Mouse (Mus musculus) 3T3-L1 (cell line): Measurements from ENCODE around the gene Tcp10a.
"Not testable (repeated sequence)": the region's sequence is repeated elsewhere in the genome, so short reads cannot be mapped to it uniquely, and the experiment has no call there.

Experiments
- DNase-seq: peaks from one replicate; pipeline ENCODE4 v3.0.0-alpha.2; 2015; ENCODE audit warnings: low read depth, low spot score

The Tcp10a gene

GRCm38 (mm10) chr17:7324346-7324745 is at the start of gene Tcp10a:
TSS of gene Tcp10a (plus strand) at chr17:7324646.
- DNase-seq: not testable (repeated sequence)

GRCm38 (mm10) chr17:7278702-7279242 is 45.7 kb upstream of the Tcp10a start:
- DNase-seq: no peak

GRCm38 (mm10) chr17:7279251-7279650 is 45.2 kb upstream of the Tcp10a start:
- no peak for DNase-seq

GRCm38 (mm10) chr17:7284297-7284910 is 40.0 kb upstream of the Tcp10a start:
- peak; percentile 72 for DNase-seq

- DNase-seq: no peak
Measured at GRCm38 (mm10) chr17:7285292-7285691, 39.2 kb upstream of the Tcp10a start.

- DNase-seq: no peak
Measured at GRCm38 (mm10) chr17:7286422-7287050, 37.9 kb upstream of the Tcp10a start.

- DNase-seq: no peak
Measured at GRCm38 (mm10) chr17:7292012-7292684, 32.3 kb upstream of the Tcp10a start.

- DNase-seq: not testable (repeated sequence)
Measured at GRCm38 (mm10) chr17:7306278-7307196, 17.9 kb upstream of the Tcp10a start.

GRCm38 (mm10) chr17:7315693-7316382 is 8.6 kb upstream of the Tcp10a start:
- not testable (repeated sequence) for DNase-seq

- DNase-seq: peak; percentile 61
Measured at GRCm38 (mm10) chr17:7319789-7320188, 4.7 kb upstream of the Tcp10a start.

GRCm38 (mm10) chr17:7326415-7326814 is 2.0 kb downstream of the Tcp10a start:
- not testable (repeated sequence) for DNase-seq

- DNase-seq: not testable (repeated sequence)
Measured at GRCm38 (mm10) chr17:7332745-7333144, 8.3 kb downstream of the Tcp10a start.

GRCm38 (mm10) chr17:7337381-7337780 is 12.9 kb downstream of the Tcp10a start:
- DNase-seq: not testable (repeated sequence)

GRCm38 (mm10) chr17:7348765-7349164 is 24.3 kb downstream of the Tcp10a start:
- not testable (repeated sequence) for DNase-seq

- not testable (repeated sequence) for DNase-seq
Measured at GRCm38 (mm10) chr17:7352596-7352995, 28.1 kb downstream of the Tcp10a start, which contains the start of gene Ttll2. TSS of gene Ttll2 (minus strand) at chr17:7352696.

GRCm38 (mm10) chr17:7359806-7360205 is 35.4 kb downstream of the Tcp10a start:
- not testable (repeated sequence) for DNase-seq

GRCm38 (mm10) chr17:7360749-7361465 is 36.5 kb downstream of the Tcp10a start:
- DNase-seq: not testable (repeated sequence)

- not testable (repeated sequence) for DNase-seq
Measured at GRCm38 (mm10) chr17:7365615-7366014, 41.2 kb downstream of the Tcp10a start.

- DNase-seq: not testable (repeated sequence)
Measured at GRCm38 (mm10) chr17:7366265-7366664, 41.8 kb downstream of the Tcp10a start.
